Mouse (Mus musculus) spleen, embryonic (tissue): ENCODE measurements around the gene Podn.
"Not testable (repeated sequence)": the region's sequence is repeated elsewhere in the genome, so short reads cannot be mapped to it uniquely, and the experiment has no call there.

Experiments
- CTCF ChIA-PET: fragments of 350-600 bp; sonication (Branson Sonifier 250); formaldehyde crosslinking; loops from one replicate; lab custom pipeline; 2022; lab: Charles Lee

The Podn gene

DNA sequence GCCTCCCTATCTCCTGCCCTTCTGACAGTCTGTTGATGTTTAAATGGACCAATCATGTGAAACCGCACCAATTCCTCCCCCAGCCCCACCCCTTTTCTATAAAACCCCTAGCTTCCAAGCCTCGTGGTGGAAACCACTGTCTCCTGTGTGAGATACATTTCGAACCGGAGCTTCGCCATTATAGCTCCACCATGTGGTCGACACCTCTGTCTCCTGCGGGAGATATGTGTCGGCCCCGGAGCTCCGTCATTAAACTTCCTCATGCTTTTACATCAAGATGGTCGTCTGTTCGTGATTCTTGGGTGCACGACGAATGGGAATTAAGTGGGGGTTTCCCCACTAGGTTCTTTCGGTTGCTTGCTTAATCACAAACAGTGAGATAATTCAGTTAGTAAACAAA, 17.1 kb downstream of the Podn start:
- CTCF ChIA-PET = not testable (repeated sequence)

DNA sequence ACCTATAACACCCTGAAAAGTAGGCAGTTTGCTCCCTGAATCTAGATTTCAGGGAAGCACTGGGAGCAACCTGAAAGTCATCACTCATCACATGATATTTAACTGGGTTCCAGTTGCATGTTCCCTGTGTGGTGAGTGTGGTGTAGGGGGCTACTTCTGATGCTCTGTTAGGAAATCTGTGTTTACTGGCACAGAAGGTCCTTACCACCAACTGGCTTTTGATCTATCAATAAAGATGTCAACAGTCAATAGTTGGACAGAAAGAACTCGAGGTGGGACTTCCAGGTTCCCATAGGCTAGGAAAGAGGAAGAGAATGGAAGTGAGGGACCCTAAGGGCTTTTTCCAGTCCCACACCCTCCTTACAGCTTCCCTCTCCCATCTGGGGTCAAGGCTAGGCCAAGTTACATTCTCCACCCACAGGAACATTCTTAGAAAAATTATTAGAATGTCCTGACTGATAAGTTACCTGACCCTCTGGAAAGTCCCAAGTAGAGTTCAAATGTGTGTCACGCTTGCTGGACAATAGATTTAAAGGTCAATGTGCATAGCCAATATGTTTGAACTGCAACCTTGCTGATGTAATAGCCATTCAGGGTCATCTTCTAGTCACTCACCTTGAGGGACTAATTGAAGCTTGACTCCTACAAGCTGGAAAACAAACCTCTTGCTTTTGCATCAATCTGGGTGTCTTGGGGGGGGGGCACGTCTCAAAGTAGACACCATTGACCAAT, 18.9 kb downstream of the Podn start:
- CTCF ChIA-PET = no interaction called here

DNA sequence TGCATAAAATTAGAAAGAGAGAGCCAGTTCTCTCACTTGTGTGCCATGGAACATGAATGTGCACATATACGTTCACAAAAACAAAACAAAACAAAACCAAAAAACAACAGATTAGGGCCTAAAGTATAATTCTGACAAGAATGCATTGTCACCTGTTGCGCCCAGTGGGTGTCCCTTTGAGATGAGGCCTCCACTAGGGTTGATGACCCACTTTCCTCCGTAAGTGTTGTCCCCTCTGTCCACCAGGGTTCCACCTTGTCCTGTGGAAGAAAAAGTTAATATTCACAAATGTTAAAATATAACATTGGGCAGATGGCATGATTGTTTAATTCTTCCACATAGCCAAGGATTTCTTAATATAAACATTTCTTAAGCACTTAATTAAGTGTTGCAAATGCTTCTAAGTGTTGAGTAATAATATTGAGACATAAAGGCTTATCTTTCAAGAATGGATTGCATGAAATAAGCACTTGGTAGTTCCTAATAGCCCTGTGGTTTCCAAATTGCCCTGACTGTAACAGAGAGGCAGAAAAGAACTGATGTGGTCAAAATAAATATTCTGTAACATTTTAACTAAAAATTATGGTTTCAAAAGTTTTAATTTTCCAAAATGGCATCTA, 21.9 kb downstream of the Podn start:
- CTCF ChIA-PET = no interaction called here

DNA sequence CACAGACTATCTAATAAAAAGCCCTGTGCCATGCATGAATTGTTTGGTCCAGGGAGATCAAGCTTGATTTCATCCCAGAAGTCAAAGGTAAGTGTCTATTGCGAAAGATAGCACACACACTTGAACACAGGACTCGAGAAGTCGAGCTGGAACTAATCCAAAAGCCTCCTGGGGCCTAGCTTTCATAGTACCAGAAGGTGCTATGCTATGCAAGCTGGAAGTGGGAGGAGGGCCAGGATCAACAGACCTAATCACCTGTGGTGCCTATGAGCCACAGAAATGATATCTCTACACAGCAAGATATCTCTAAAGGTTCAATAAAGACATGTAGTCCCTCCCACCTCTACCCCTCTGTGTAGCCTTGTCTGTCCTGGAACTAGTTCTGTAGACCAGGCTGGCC, 24.2 kb downstream of the Podn start:
- CTCF ChIA-PET = no interaction called here

DNA sequence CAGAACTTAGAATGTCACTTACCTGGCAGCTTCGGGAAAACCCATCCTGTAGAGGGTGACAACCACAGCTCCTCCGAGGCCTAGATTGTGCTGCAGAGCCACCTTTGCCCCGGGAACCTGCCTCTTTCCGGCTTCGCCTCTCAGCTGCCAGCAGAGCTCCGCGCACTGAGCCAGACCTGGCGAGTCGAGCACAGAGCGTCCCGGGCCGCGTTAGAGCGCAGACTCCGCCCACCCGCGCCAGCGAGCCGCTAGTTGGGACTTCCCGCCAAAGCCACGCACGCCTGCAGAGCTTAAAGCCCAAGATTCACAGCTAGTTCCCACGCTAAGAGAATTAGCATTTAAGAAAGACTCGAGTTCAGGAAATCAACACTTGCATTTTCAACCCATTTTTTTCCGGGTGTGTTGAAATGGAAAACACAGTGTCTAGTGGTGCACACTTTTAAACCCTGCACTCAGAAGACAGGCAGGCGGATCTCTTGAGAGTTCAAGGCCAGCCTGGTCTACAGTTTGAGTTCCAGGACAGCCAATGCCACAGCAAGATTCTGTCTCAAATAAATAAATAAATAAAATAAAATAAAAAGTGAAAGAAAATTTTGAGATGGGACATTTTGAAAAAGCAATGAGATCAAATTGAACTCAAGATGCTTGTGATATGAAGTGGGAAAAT, 24.9 kb downstream of the Podn start:
- CTCF ChIA-PET = no interaction called here

DNA sequence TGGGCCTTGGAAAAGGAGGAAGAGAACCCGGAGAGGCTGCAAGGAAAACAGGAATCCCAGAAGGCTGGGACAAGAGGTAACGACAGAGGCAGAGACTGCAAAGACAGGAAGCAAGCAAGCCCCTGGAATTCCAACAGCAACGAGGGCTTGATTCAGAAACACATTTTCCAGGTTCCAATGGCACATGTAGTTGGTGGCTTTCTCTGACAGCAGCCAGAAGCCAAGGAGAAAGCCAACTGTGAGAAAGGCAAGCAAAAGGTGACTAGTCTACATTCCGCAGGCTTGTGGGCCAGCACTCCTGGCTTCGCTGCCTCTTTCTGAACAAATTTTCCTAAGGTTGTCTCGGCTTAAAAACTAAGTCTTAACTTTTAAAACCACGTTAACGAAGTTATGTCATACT, 25.5 kb downstream of the Podn start:
- CTCF ChIA-PET = no interaction called here

DNA sequence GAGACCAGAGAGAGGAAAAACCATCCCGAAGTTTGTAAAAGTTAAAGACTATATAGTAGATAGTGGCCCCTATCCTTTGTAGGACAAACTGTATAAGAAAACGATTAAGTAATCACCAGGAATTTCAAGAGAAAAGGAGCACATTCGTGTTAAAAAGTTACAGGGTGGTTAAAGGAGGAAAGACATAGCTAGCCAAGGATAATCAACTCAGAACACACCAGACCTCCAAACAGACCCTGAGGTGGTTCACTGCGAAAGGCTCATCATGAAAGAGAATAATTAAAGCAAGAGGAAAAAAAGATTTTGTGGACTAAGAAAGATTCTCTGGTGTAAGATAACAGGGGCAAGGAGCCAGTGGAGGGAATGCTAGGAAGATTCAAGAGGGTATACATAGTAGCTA, 26.0 kb downstream of the Podn start:
- CTCF ChIA-PET = no interaction called here

DNA sequence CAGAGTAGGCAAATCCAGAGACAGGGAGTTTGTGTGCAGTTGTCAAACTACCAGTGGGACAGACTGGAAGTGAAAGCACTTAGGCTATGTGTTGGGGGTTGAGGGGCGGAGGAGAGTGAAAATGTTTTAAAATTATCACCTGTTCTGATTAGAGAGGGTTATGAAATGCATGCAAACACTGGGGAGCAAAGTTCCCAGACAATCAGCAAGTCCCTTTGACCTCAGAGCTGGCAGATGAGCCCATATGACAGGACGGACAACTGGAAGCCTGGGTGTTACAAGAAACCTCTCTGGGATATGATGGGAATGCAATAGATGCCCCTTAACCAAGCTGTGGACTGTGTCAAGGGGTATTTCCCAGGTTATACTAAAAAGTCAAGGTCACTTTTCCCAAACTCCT, 28.2 kb downstream of the Podn start:
- CTCF ChIA-PET = no interaction called here

DNA sequence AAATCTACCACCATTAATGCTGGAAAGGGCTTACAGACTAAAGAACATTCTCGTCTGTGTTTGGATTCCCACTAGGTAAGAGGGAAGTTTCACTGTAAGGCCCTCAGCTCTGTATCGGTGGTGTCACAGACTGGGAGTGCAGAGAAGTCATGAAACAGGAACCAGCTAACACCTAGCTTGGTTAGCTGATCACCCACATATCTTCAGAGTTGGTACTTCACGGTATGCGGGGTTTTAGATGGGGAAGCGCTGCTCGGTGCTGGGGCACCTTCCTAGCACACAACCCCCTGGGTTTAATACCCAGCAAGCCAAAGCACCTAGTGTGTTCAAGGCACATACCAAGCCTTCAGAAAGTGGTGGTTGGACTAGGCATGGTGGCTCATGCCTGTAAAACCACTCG, 29.0 kb downstream of the Podn start:
- CTCF ChIA-PET = no interaction called here

DNA sequence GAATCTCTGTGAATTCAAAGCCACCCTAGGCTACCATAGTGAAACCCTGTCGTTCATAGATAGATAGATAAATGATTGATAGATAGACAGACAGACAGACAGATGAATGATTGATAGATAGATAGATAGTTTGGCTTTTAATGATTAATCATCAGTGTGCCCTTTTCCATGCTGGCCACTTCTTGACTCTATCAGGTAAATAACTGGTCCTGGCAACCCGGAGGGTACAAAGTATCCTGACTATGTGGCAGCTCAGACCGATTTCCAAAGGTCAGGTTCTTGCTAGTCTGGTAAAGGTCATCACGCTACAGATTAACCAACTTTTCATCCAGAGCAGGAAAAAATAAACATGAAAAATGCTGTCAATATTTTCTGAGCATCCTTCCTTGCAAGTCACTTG, 29.7 kb downstream of the Podn start:
- CTCF ChIA-PET = no interaction called here

DNA sequence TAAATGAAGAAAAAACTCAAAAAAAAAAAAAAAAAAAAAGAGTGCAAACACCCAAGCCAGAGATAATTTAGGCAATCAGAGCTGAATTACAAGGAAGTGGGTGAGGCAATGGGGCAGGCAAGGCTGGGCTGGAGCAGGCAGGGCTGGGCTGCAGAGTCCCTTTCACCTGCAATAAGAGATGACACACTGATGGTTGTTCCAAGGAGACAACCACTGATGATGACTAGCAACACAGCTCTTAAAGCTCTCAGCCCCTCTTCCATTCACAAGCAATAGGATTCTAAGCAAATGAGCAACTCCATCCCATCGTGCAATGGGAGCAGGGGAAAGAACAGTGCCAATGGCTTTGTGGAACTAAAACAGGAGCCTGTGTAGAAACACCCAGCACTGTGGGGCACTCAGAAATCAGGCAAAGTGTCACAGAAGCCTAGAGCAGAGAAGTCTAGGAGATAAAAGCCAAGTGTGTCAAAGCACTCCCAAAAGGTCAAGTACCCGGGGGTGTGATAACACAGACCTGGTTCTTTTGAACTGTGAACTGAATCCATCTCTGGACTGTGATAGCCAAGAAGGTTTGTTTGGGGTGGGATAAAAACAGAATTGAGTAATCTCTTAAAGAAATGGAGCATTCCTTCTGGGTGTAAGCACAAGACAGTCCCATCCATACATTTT, 30.9 kb downstream of the Podn start:
- CTCF ChIA-PET = no interaction called here

DNA sequence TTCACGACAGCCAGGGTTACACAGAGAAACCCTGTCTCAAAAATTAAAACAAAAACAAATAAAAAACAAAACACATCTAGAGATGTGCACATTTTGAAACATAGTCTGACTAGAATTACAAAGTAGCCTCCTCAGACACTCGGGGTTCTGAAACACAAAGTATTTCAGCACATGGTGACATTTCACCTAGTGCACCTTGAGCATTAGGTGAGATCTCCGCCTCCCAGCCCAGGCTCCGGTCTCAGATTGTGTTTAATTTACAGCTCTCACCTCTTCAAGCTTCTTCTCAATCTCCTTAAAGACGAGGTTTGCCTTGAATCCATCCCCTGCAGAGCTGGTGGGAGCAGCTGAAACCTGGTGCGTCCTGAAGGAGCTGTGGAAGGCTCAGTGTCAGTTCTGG, 32.6 kb downstream of the Podn start:
- CTCF ChIA-PET = no interaction called here

DNA sequence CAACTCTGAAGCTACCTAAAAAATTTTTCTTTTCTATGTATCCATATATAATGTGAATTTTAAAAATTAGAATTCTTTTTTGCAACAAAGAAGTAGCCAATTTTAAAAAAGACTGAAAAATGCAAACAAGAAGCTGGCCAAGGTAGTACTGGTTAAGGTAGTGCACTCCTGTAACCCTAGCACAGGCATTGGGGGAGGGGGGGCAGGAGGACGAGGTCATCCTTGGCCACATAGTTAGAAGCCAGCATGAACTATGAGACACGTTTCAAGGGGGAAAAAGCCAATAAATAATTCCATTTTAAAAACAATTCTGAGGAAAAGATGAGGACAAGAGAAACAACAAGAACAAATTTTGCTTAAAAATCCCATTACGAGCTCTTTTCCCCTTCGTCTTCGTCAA, 33.7 kb downstream of the Podn start:
- CTCF ChIA-PET = interaction anchor here (0.6 kb wide), 1 partner anchor 564 kb away, joined by 3 read pairs; no protein-coding TSS in a partner anchor

DNA sequence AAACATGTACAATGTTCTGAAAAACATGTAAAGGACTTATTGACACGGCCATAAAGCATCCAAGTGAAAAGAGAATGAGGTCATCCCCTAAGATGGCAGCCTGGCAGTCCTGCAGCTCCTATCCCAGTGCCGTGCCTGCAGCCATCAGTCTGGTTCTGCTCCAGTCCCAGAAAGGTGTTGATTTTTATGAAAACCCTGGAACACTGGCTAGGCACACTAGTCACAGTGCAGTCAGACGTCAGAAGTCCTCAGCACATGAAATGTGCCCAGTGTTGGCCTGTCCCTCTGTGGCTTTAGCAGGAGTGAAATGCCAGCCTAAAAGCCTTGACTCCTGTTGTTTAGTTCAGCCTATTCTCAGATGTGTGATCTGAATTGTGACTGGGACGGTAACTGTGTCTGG, 35.5 kb downstream of the Podn start:
- CTCF ChIA-PET = no interaction called here

DNA sequence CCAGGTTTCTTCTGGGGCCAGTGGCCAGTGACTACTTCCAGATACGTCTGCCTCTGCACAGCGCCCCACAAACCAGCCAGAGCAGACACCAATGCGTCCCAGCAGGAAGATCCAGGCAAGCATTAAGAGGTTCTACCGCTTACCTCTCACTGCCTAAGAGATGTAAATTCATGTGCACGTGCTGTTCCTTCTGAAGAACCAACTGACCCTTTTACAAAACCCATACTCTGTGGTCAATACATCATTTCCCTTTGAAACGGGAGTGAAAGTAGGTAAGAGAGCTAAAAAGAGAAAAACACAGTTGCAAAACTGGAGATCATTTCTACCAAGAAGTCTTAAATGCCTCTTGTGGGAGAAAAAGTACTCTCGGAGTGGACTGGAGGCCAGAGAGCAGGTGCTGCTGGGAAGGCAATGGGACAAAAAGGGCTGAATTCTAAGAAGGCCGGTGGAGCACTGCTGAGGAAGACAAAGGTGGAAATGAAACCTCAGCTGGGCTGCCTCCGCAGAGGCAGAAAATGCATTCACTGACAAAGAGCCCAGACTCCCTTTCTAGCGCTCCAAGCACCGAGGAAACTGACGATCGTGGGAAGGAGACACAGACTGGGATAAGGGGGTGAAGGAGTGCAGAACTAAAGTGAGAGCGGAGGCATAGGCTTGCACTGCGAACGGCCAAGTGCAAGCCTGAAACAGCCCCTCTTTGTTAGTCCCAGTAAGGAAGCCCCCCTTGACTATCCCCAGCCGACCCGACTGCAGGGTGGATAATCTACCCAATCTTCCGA, 36.5 kb downstream of the Podn start:
- CTCF ChIA-PET = no interaction called here

DNA sequence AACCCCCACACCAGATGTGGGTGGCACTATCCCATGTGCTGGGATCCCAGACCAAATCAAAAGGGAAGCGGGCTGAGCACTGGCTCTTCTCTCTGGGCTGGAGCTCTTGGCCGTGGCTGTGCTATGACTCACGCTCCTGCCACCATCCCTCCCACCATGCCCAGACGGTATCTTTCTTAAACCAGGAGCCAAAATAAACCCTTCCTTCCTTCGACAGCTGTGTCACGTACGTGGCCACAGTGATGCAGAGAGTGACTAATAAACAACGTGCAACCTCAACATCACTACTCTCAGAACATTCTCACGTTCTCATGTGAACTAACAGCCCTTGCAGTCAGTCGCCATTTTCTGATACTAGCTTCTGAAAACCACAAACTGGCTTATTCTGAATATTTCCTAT, 38.1 kb downstream of the Podn start:
- CTCF ChIA-PET = no interaction called here

DNA sequence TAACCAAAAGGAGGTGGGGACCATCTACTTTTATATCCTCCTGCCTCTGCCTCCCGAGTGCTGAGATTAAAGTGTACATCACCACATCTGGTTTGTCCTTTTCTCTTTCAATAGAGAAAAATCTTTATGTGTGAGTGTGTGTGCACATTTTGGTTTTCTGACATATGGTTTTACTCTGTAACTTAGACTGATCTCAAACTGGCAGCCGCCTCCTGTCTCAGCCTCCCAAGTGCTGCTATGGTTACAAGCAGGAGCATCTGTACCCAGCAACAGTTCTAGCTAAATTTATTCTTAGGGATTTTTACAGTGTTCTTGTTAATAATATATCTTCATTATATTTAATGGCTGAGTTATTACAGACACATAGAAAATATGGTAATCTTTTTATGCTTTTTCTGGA, 39.0 kb downstream of the Podn start:
- CTCF ChIA-PET = no interaction called here

DNA sequence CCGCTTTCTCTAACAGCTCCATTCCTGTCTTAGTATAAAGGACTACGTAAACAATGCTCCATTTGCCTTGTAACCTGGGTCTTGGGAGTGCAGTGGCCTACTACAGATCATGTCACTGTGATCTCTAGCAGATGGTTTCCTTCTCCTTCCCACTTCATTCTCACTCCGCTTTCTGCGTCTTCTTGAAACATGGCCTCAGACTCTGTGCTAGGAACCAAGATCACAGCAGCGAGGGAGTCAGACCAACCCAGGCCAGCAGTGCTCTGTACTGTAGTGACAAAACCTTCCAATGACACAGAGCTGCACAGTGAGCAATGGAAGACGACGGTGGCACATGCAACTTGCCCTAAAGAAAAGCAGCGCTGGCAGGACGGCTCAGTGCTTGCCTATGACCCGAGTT, 40.4 kb downstream of the Podn start:
- CTCF ChIA-PET = interaction anchor here (0.7 kb wide), 1 partner anchor 1299 kb away, joined by 4 read pairs; no protein-coding TSS in a partner anchor

DNA sequence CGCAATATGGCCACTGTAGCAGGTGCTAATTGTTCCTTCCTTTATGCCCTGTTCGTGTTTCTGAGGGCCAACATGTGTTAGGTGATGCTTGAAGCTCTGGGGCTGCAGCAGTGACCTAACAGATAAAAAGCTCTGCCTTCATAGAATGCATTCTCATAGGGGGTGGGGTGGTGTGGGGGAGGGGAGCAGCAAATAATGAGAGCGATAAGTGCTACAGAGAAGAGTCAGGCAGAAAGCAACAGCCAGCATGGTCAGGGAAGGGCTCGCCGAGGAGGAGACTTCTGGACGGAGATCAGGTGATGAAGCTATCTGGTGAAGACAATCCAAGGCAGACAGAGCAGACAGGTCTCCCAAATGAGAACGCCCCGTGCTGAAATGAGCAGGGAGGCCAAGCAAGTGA, 43.6 kb downstream of the Podn start:
- CTCF ChIA-PET = no interaction called here

DNA sequence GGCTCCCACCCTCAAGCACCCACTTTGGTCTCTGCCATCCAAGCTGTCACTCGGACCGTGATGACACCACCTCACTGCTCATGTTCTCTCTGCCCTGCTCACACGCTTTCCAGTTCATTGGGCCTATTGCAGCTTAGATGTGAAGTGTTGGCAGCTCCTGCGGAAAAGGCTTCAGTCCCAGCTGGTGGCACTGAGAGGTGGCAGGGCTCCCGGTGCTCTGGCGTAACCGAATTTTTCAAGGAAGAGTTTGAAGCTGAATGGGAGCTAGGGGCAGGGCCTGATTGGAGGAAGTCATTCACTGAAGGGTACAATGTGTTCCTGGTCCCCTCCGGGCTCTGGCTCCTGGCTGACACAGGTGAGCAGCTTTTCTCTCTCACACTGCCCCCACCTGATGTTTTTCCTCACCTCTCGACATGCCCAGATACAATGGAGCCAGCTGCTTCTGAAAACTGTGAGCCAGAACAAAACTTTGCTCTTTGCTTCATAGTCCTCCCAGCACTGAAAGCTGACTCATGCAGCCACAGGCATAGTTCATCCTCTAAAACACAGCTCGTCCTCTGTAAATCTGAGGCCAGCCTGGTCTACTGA, 44.5 kb downstream of the Podn start:
- CTCF ChIA-PET = no interaction called here

DNA sequence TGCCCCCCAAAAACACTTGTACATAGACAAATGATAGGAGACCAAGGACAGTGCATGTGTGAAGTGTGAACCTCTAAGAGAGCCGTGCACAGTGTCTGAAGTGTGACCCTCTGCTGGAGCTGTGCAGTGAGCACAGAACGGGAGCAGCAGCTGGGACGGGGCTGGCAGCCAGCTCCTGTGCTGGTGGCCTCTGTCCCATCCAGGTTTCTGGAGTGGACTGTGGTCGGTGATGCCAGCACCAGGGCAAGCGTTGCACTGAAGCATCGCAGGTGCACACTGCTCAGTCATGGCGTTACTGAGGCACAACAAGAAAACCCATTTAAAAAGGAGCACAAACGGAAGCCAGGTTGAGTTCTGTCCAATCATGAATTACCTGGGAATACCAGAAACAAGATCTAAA, 50.1 kb downstream of the Podn start:
- CTCF ChIA-PET = no interaction called here
